7 mouse cellular contexts compared by ENCODE assay signal in the genomic region with DNA sequence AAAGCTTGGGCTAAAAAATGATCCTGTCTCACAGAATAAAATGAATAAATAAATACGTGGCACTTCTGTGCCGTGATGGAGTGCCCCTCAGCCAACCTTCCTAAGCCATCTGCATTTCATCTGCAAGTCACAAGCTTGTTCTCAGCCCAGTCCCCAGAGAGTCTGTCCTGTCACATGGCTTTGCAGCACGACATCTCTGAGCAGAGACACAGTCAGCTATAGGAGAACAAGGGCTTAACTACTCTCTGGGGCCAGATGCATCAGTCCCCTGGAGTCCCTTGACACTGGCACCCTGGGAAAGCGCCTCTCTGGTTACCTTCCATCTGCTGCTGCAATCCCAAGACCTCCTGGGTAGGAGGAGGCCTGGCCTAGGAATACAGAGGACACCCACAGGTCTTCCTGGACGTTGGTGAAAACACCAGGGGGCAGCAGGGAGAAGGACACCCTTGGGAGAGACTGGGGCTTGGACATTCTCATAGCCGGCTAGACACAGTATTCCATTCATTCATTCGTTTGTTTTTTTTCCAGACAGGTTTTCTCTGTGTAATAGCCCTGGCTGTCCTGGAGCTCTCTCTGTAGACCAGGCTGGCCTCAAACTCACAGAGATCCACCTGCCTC. TPM values are rescaled to one million over a fixed set of nuclear protein-coding genes. Genes with fewer than 3 reads are reported as not detected.
DNase-seq lines count a peak whose midpoint lies in the region; ATAC-seq and TF ChIP-seq lines count a peak whose summit lies in the region.

No protein-coding gene starts in this region.

- no peak overlapping the region for H3K4me3 ChIP-seq in midbrain, postnatal 0 days (ENCODE audit: low read depth, low read length)
- H3K4me3 ChIP-seq in midbrain, embryonic 10.5 days = no peak overlapping the region
- no peak overlapping the region for H3K4me3 ChIP-seq in hindbrain, embryonic 16.5 days (ENCODE audit: low read length)

- H3K9ac ChIP-seq in midbrain, postnatal 0 days (replicated peaks; ENCODE audit: low read length, poor library complexity, severe bottlenecking) = no peak overlapping the region
- H3K9ac ChIP-seq in hindbrain, embryonic 16.5 days (ENCODE audit: low read depth, low read length) = no peak overlapping the region

- intact Hi-C loops in heart, postnatal 10 days (cut with DNase I) = loop anchor here (1.0 to 10.0 kb wide), 4 partner anchors 66 to 467 kb away; a partner anchor contains a TSS

- no peaks in the 10 kb centered on the region for H3K4me1 ChIP-seq in midbrain, postnatal 0 days (ENCODE audit: insufficient read depth, low read length)
- peaks cover 35% of the 10 kb centered on the region for H3K4me1 ChIP-seq in midbrain, embryonic 10.5 days
- peaks cover 4% of the 10 kb centered on the region for H3K4me1 ChIP-seq in hindbrain, embryonic 16.5 days (ENCODE audit: control insufficient read depth, insufficient read depth, low read depth, low read length)

- peaks cover 8% of the 10 kb centered on the region; the same call in 1 of the 2 replicates for H3K27me3 ChIP-seq in midbrain, postnatal 0 days (ENCODE audit: insufficient read depth, low read length)
- peaks cover 40% of the 10 kb centered on the region for H3K27me3 ChIP-seq in midbrain, embryonic 10.5 days (ENCODE audit: low read depth, poor library complexity, severe bottlenecking)
- H3K27me3 ChIP-seq in hindbrain, embryonic 16.5 days (replicated peaks; ENCODE audit: control insufficient read depth, insufficient read depth, low read length) = peaks cover 2% of the 10 kb centered on the region; the same call in 1 of the 2 replicates

- no peaks in the 10 kb centered on the region for H3K36me3 ChIP-seq in midbrain, postnatal 0 days (ENCODE audit: insufficient read depth, low read length)
- H3K36me3 ChIP-seq in midbrain, embryonic 10.5 days = no peaks in the 10 kb centered on the region
- H3K36me3 ChIP-seq in hindbrain, embryonic 16.5 days (ENCODE audit: control insufficient read depth, insufficient read depth, low read length) = no peaks in the 10 kb centered on the region

- TF ChIP-seq CTCF in midbrain, postnatal 0 days (IDR thresholded peaks at IDR 0.05) = peak; percentile 41

- no peak for DNase-seq in midbrain, postnatal 0 days (ENCODE audit: low spot score)
- DNase-seq in midbrain, embryonic 10.5 days (ENCODE audit: low spot score) = no peak
- DNase-seq in adrenal gland, adult 8-10 months = peak; percentile 49
- peak; percentile 76 to 83 for DNase-seq in heart, postnatal 10 days
- peak; percentile 26 for DNase-seq in ovary, postnatal 14 days (ENCODE audit: low spot score)
- DNase-seq in left cerebral cortex, adult 11 months (ENCODE audit: low spot score) = no peak

- no peak overlapping the region for H3K27ac ChIP-seq in midbrain, postnatal 0 days (ENCODE audit: low read depth, low read length)
- H3K27ac ChIP-seq in midbrain, embryonic 10.5 days (replicated peaks) = no peak overlapping the region
- H3K27ac ChIP-seq in hindbrain, embryonic 16.5 days (ENCODE audit: low read depth, low read length) = no peak overlapping the region

- ATAC-seq in midbrain, postnatal 0 days (ENCODE audit: low FRiP score) = no peak
- no peak for ATAC-seq in hindbrain, embryonic 16.5 days

- no peak overlapping the region for H3K4me2 ChIP-seq in midbrain, postnatal 0 days (ENCODE audit: low read depth, low read length, poor library complexity, severe bottlenecking)
- H3K4me2 ChIP-seq in hindbrain, embryonic 16.5 days (ENCODE audit: low read length) = no peak overlapping the region

- 53% methylated on average over 7 of the region's 7 CpGs for WGBS in midbrain, postnatal 0 days
- 62% methylated on average over 7 of the region's 7 CpGs for WGBS in midbrain, embryonic 10.5 days
- WGBS in hindbrain, embryonic 16.5 days = 56% methylated on average over 7 of the region's 7 CpGs

- H3K9me3 ChIP-seq in midbrain, postnatal 0 days (ENCODE audit: low read length) = no peaks in the 10 kb centered on the region
- no peaks in the 10 kb centered on the region for H3K9me3 ChIP-seq in midbrain, embryonic 10.5 days (replicated peaks)
- H3K9me3 ChIP-seq in hindbrain, embryonic 16.5 days (ENCODE audit: control insufficient read depth, low read length) = no peaks in the 10 kb centered on the region

RNA-seq across cellular contexts. Expression of a gene that starts 3.9 kb away (rescaled TPM):
- total RNA-seq in midbrain, postnatal 0 days (2014; rRNA removed) = 3.5 and 3.6 TPM in 2 replicates
- polyA plus RNA-seq in midbrain, postnatal 0 days (2015; fragmentation: Nextera tagmentation; extraction: Ambion mirVana) = 2.2 and 2.4 TPM in 2 replicates
- polyA plus RNA-seq in midbrain, embryonic 10.5 days (2016; fragmentation: Nextera tagmentation; extraction: Ambion mirVana) = 4.7 and 4.8 TPM in 2 replicates
- total RNA-seq in adrenal gland, adult 8-10 months (2022) = 10 to 100 TPM; 19.4 to 27.3 (median 22.7) TPM
- total RNA-seq in heart, postnatal 10 days (2021) = 1 to 10 TPM; 5.2 to 6.2 TPM
- 2.5 and 2.6 TPM in 2 replicates for polyA plus RNA-seq in hindbrain, embryonic 16.5 days (2015; fragmentation: Nextera tagmentation; extraction: Ambion mirVana)

Comparison
In these comparisons a context has a peak if more than half of its experiments do, and no peak if none do; other contexts are left out.
1. DNase-seq: peak in adrenal gland, adult 8-10 months (single experiment), heart, postnatal 10 days (2 of 2) and ovary, postnatal 14 days (single experiment); none in midbrain, postnatal 0 days (single experiment), midbrain, embryonic 10.5 days (single experiment) and left cerebral cortex, adult 11 months (single experiment).